Mouse (Mus musculus) liver, postnatal 0 days (tissue): Measurements from ENCODE around the gene Ankmy2. TPM values are rescaled to one million over a fixed set of nuclear protein-coding genes. Genes with fewer than 3 reads are reported as not detected.
A peak's percentile ranks its signal among the peaks of the same experiment; 100 is the strongest.

Source experiments
- ATAC-seq: fragments of 200-750 bp; cut with Nextera tagmentation; 2 replicates; pipeline ENCODE4 v1.8.0; 2017; ENCODE audit warnings: mild to moderate bottlenecking, moderate library complexity
- DNase-seq: peaks from one replicate; pipeline ENCODE4 v3.0.0-alpha.2; 2016
- H3K27ac ChIP-seq: fragments of 300-500 bp; sonication (generic); 2 replicates; pipeline ENCODE4 v1.5.1; 2014; ENCODE audit warnings: antibody characterized with exemption, moderate library complexity, mild to moderate bottlenecking, low read depth
- H3K27me3 ChIP-seq: fragments of 300-500 bp; sonication (generic); 2 replicates; pipeline ENCODE4 v1.6.1; 2014; ENCODE audit warnings: low read length, control low read depth, mixed read lengths; ENCODE audit not compliant: insufficient read depth
- H3K36me3 ChIP-seq: fragments of 300-500 bp; sonication (generic); replicated peaks from 2 replicates; pipeline ENCODE4 v1.6.1; 2014; ENCODE audit warnings: mild to moderate bottlenecking, control low read depth, low read length, moderate library complexity, mixed read lengths; ENCODE audit not compliant: insufficient read depth
- H3K4me1 ChIP-seq: fragments of 300-500 bp; sonication (generic); 2 replicates; pipeline ENCODE4 v1.6.1; 2014; ENCODE audit warnings: antibody characterized with exemption, mild to moderate bottlenecking, control low read depth; ENCODE audit not compliant: insufficient read depth
- H3K4me2 ChIP-seq: fragments of 300-500 bp; sonication (generic); 2 replicates; pipeline ENCODE4 v1.6.1; 2014; ENCODE audit warnings: low read depth, mild to moderate bottlenecking, low read length, moderate library complexity, mixed read lengths
- H3K4me3 ChIP-seq: fragments of 300-500 bp; sonication (generic); 2 replicates; pipeline ENCODE4 v1.5.1; 2014; ENCODE audit warnings: low read depth, low read length
- H3K9ac ChIP-seq: fragments of 300-500 bp; sonication (generic); replicated peaks from 2 replicates; pipeline ENCODE4 v1.6.1; 2014; ENCODE audit warnings: mild to moderate bottlenecking, moderate library complexity
- H3K9me3 ChIP-seq: fragments of 300-500 bp; sonication (generic); 2 replicates; pipeline ENCODE4 v1.6.1; 2016; ENCODE audit warnings: mild to moderate bottlenecking, control low read depth, low read length, mixed read lengths
- CTCF ChIP-seq: sonication (generic); IDR thresholded peaks from 2 replicates; pipeline ENCODE4 v1.5.1; 2016; ENCODE audit warnings: antibody characterized with exemption, low read depth
- EP300 ChIP-seq: IDR thresholded peaks from 2 replicates; pipeline ENCODE4 v1.6.1; 2016; ENCODE audit warnings: antibody characterized with exemption, low read depth, mild to moderate bottlenecking
- WGBS: fragments of 180-500 bp; shearing (Covaris S2); extraction: QIAGEN DNeasy Blood & Tissue Kit; methylation state at CpG from one replicate; pipeline ENCODE4 v1.1.7; 2014; ENCODE audit not compliant: insufficient replicate concordance; 5-methylcytosine and 5-hydroxymethylcytosine counted together
- polyA plus RNA-seq: library from polyadenylated mRNA; unstranded; fragments of >200 nt; fragmentation: Nextera tagmentation; extraction: Ambion mirVana; gene quantifications from 2 replicates; pipeline ENCODE4 v1.2.1, GENCODE M21; 2015

The Ankmy2 gene
- polyA plus RNA-seq, 1 experiment from 2014 or later: 6.4 TPM

GRCm38 (mm10) chr12:36134111-36134510, 22.8 kb upstream of the Ankmy2 start:
- ATAC-seq (no peak), DNase-seq (no peak)
- TF ChIP-seq CTCF: no peak
- TF ChIP-seq EP300: no peak
- Histone ChIP-seq H3K9me3 (no peaks in the 10 kb centered on the region; the same call in 1 of the 2 replicates), H3K9ac (no peak overlapping the region), H3K4me3 (no peak overlapping the region), H3K4me2 (no peak overlapping the region), H3K27me3 (no peaks in the 10 kb centered on the region), H3K27ac (no peak overlapping the region), H3K36me3 (peaks cover 11% of the 10 kb centered on the region), H3K4me1 (peaks cover 2% of the 10 kb centered on the region; the same call in 1 of the 2 replicates)
- 86% methylated on average over 5 of the region's 5 CpGs for WGBS

DNA sequence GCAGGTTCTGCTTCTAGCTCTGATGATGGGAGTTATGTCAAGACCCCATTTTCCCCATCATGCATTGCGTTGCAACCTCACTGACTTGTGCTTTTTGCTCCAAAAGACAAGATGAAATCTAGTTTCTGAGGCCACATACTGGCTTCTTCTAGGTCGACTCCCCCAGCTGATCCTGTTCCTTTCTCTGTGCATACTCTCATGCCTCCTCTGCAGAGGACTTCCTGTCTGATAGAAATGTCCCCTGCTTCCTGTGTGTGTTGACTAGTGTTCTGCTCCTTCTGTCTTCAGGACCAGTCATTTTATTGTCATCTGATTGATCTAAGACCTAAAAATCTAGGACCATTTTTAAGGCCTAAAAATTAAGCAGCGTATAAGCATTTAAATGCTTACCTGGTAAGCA, 21.5 kb upstream of the Ankmy2 start:
- no peak overlapping the region for H3K9ac ChIP-seq
- WGBS: 73% methylated on average over 3 of the region's 3 CpGs
- H3K4me2 ChIP-seq: no peak overlapping the region
- peaks cover 2% of the 10 kb centered on the region; the same call in 1 of the 2 replicates for H3K4me1 ChIP-seq
- TF ChIP-seq EP300 (no peak), CTCF (no peak)
- H3K4me3 ChIP-seq: no peak overlapping the region
- H3K27ac ChIP-seq: no peak overlapping the region
- no peaks in the 10 kb centered on the region for H3K27me3 ChIP-seq
- DNase-seq: no peak
- H3K36me3 ChIP-seq: peaks cover 3% of the 10 kb centered on the region; the same call in 1 of the 2 replicates
- no peak for ATAC-seq
- no peaks in the 10 kb centered on the region for H3K9me3 ChIP-seq

- no peak overlapping the region for H3K4me2 ChIP-seq
- no peak for TF ChIP-seq CTCF
- TF ChIP-seq EP300: no peak
- no peak overlapping the region for H3K4me3 ChIP-seq
- peaks cover 2% of the 10 kb centered on the region; the same call in 1 of the 2 replicates for H3K4me1 ChIP-seq
- H3K36me3 ChIP-seq: peaks cover 3% of the 10 kb centered on the region; the same call in 1 of the 2 replicates
- no peaks in the 10 kb centered on the region for H3K9me3 ChIP-seq
- WGBS: 64% methylated on average over 8 of the region's 8 CpGs
- no peak for ATAC-seq
- no peak overlapping the region for H3K27ac ChIP-seq
- DNase-seq: no peak
- no peak overlapping the region for H3K9ac ChIP-seq
- H3K27me3 ChIP-seq: no peaks in the 10 kb centered on the region
Measured at GRCm38 (mm10) chr12:36136285-36136684, 20.6 kb upstream of the Ankmy2 start.

DNA sequence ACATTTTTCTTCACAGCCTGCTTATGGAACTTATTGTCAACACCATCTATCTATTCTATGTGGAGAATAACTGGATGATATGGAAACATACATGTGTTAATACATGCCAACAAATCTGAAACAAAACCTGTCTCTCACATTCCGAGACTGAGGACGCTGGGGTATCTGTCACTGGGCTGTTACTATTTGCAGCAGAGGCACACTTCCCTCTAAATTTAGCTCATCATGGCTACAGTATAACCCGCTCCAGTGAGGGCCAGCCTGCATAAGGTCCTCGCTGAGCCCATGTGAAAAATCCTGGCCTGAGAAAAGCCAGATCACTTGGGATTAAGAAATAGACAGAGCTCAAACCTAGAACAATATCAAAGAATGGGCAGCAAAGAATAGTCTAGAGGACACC, 19.7 kb upstream of the Ankmy2 start:
- Histone ChIP-seq H3K27me3 (no peaks in the 10 kb centered on the region), H3K9me3 (no peaks in the 10 kb centered on the region), H3K36me3 (0 out of 2 replicates have a peak, but pooled peaks cover 3% of the 10 kb centered on the region), H3K4me1 (peaks cover 2% of the 10 kb centered on the region; the same call in 1 of the 2 replicates), H3K4me3 (no peak overlapping the region), H3K4me2 (no peak overlapping the region), H3K27ac (no peak overlapping the region), H3K9ac (no peak overlapping the region)
- TF ChIP-seq EP300: no peak
- no peak for TF ChIP-seq CTCF
- WGBS: 63% methylated on average over 4 of the region's 4 CpGs
- DNase-seq (no peak), ATAC-seq (no peak)

DNA sequence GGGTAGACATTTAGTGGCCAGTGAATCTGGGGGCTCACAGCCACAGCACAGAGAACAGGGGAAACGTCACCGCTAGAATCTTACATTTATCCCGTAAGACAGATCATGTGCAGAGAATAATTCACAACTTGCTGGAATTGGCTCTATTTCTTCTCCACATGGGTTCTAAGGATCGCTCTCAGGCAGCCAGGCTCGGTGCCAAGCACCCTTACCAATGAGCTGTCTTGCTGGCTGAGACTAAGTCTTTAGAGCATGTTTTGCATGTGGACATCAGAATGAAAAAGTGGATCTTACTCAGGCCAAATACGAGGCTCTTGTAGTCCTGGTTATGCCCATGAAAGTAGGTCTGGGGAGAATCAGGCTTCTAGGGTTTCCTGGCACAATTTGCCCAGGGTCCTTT, 16.5 kb upstream of the Ankmy2 start:
- no peak overlapping the region for H3K4me2 ChIP-seq
- no peaks in the 10 kb centered on the region for H3K27me3 ChIP-seq
- H3K9me3 ChIP-seq: no peaks in the 10 kb centered on the region
- TF ChIP-seq CTCF: no peak
- TF ChIP-seq EP300: no peak
- ATAC-seq (no peak), DNase-seq (no peak)
- 86% methylated on average over 6 of the region's 6 CpGs for whole genome bisulfite sequencing
- H3K27ac ChIP-seq: no peak overlapping the region
- no peak overlapping the region for H3K4me3 ChIP-seq
- no peaks in the 10 kb centered on the region for H3K36me3 ChIP-seq
- H3K9ac ChIP-seq: no peak overlapping the region
- H3K4me1 ChIP-seq: peaks cover under 1% of the 10 kb centered on the region; the same call in 1 of the 2 replicates

GRCm38 (mm10) chr12:36146230-36147011, 10.5 kb upstream of the Ankmy2 start:
- 86% methylated on average over 3 of the region's 3 CpGs for WGBS

More at GRCm38 (mm10) chr12:36146230-36147011, 10.5 kb upstream of the Ankmy2 start:
- TF ChIP-seq CTCF (peak; percentile 34), EP300 (no peak)
- H3K27me3 ChIP-seq: no peaks in the 10 kb centered on the region
- H3K4me2 ChIP-seq: no peak overlapping the region
- ATAC-seq: no peak
- no peaks in the 10 kb centered on the region for H3K36me3 ChIP-seq
- H3K9ac ChIP-seq: no peak overlapping the region
- H3K4me1 ChIP-seq: no peaks in the 10 kb centered on the region
- no peaks in the 10 kb centered on the region for H3K9me3 ChIP-seq
- H3K27ac ChIP-seq: no peak overlapping the region
- H3K4me3 ChIP-seq: no peak overlapping the region
- DNase-seq: no peak
